Mouse (Mus musculus) limb, embryonic 11.5 days (tissue): ENCODE results near the gene Mageb18. TPM values are rescaled to one million over a fixed set of nuclear protein-coding genes. Genes with fewer than 3 reads are reported as not detected.
A peak's percentile ranks its signal among the peaks of the same experiment; 100 is the strongest.

Experiments used
- ATAC-seq: fragments of 200-750 bp; cut with Nextera tagmentation; 2 replicates; pipeline ENCODE4 v1.8.0; 2017; ENCODE audit warnings: low read depth; ENCODE audit not compliant: insufficient number of reproducible peaks, low FRiP score, low TSS enrichment
- DNase-seq: peaks from one replicate; pipeline ENCODE4 v3.0.0-alpha.2; 2015; ENCODE audit warnings: low spot score
- H3K27ac ChIP-seq: fragments of 300-500 bp; sonication (generic); replicated peaks from 2 replicates; pipeline ENCODE4 v1.5.1; 2014; ENCODE audit warnings: low read depth, mild to moderate bottlenecking, low read length
- H3K27me3 ChIP-seq: fragments of 300-500 bp; sonication (generic); 2 replicates; pipeline ENCODE4 v1.6.1; 2014; ENCODE audit warnings: mild to moderate bottlenecking, low read length, mixed read lengths; ENCODE audit not compliant: control insufficient read depth, insufficient read depth
- H3K36me3 ChIP-seq: fragments of 300-500 bp; sonication (generic); 2 replicates; pipeline ENCODE4 v1.6.1; 2014; ENCODE audit warnings: mild to moderate bottlenecking, low read length, moderate library complexity, mixed read lengths; ENCODE audit not compliant: control insufficient read depth, insufficient read depth
- H3K4me1 ChIP-seq: fragments of 300-500 bp; sonication (generic); 2 replicates; pipeline ENCODE4 v1.6.1; 2014; ENCODE audit warnings: low read length, mixed read lengths; ENCODE audit not compliant: control insufficient read depth, insufficient read depth
- H3K4me2 ChIP-seq: fragments of 300-500 bp; sonication (generic); 2 replicates; pipeline ENCODE4 v1.6.1; 2014; ENCODE audit warnings: low read depth, mild to moderate bottlenecking, moderate library complexity; ENCODE audit not compliant: severe bottlenecking
- H3K4me3 ChIP-seq: fragments of 300-500 bp; sonication (generic); 2 replicates; pipeline ENCODE4 v1.5.1; 2014; ENCODE audit warnings: low read depth, low read length
- H3K9ac ChIP-seq: fragments of 300-500 bp; sonication (generic); 2 replicates; pipeline ENCODE4 v1.6.1; 2014; ENCODE audit warnings: mild to moderate bottlenecking, low read length
- H3K9me3 ChIP-seq: fragments of 300-500 bp; sonication (generic); 2 replicates; pipeline ENCODE4 v1.6.1; 2016; ENCODE audit warnings: low read length; ENCODE audit not compliant: control insufficient read depth
- WGBS: fragments of 180-500 bp; shearing (Covaris S2); extraction: QIAGEN DNeasy Blood & Tissue Kit; methylation state at CpG from one replicate; pipeline ENCODE4 v1.1.7; 2014; 5-methylcytosine and 5-hydroxymethylcytosine counted together
- polyA plus RNA-seq: library from polyadenylated mRNA; unstranded; fragments of >200 nt; fragmentation: Nextera tagmentation; extraction: Ambion mirVana; gene quantifications from 2 replicates; pipeline ENCODE4 v1.2.1, GENCODE M21; 2014

The Mageb18 gene
- polyA plus RNA-seq, 1 experiment from 2014 or later: not detected

DNA sequence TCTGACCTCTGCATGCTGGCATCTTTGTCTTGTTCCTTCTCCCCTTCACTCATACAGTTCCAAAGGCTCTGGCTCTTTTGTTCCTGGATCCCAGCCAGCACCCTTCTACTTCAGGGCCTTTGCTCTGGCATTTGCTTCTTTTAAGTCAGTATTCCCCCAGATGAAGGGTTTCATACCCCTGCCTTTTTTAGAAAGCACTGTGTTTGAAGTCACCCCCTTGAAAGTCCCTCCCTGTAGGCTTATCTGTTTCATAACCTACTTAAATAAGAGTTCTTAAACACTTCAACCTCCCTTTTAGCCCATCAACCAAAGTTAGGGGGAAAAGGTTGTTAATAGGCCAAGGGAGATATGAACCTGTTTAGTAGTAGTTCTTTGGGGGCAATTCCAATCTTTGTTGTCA is 212.0 kb downstream of the Mageb18 start:
- Histone ChIP-seq H3K4me2 (no peak overlapping the region), H3K4me3 (no peak overlapping the region), H3K4me1 (no peaks in the 10 kb centered on the region), H3K27me3 (no peaks in the 10 kb centered on the region), H3K9ac (no peak overlapping the region), H3K36me3 (no peaks in the 10 kb centered on the region), H3K27ac (no peak overlapping the region), H3K9me3 (no peaks in the 10 kb centered on the region)
- no peak for ATAC-seq
- no peak for DNase-seq

DNA sequence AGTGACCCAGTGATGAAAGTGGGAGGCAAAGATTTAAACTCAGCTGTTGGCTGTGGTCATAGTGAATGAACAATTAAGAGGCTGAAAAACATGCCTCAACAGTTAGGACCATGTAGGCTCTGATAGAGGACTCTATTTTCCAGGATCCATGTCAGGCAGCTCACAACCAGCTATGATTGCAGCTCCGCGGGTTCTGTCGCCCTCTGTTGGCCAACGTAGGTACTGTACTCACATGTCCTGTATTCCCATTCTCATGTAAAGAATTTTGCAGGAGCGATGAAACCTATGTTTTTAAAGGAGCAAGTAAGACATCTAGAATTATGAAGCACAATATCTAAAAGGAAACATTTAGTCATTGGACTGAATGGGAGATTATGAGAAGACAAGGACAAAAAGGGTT is 256.4 kb downstream of the Mageb18 start:
- Histone ChIP-seq H3K4me2 (no peak overlapping the region), H3K9ac (no peak overlapping the region), H3K4me3 (no peak overlapping the region), H3K4me1 (no peaks in the 10 kb centered on the region), H3K27ac (no peak overlapping the region), H3K27me3 (no peaks in the 10 kb centered on the region), H3K36me3 (no peaks in the 10 kb centered on the region), H3K9me3 (no peaks in the 10 kb centered on the region)
- WGBS: 14% methylated on average over 5 of the region's 5 CpGs
- peak; percentile 72 for DNase-seq
- ATAC-seq: no peak

DNA sequence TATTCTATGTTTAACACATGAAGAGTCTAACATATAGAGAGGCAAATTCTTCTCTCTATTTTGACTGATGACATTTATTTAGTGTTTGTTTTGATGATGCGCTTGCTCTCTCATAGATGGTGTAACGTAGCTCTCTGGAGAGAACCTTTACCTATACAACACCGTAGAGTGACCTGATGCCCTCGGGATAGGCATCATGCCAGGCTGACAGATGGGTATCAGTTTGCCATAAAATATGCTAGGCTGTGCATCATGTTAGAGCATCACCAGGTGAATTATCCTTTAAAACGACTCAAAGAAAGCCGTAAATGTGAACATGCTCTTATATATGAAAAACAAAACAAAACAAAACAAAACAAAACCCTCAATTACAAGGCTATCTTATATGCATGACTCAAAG is 258.5 kb downstream of the Mageb18 start:
- no peaks in the 10 kb centered on the region for H3K9me3 ChIP-seq
- no peaks in the 10 kb centered on the region for H3K4me1 ChIP-seq
- no peak overlapping the region for H3K4me3 ChIP-seq
- H3K4me2 ChIP-seq: no peak overlapping the region
- H3K9ac ChIP-seq: no peak overlapping the region
- no peaks in the 10 kb centered on the region for H3K36me3 ChIP-seq
- no peaks in the 10 kb centered on the region for H3K27me3 ChIP-seq
- no peak overlapping the region for H3K27ac ChIP-seq
- no peak for ATAC-seq
- DNase-seq: no peak
- 82% methylated on average over 6 of the region's 6 CpGs for WGBS

DNA sequence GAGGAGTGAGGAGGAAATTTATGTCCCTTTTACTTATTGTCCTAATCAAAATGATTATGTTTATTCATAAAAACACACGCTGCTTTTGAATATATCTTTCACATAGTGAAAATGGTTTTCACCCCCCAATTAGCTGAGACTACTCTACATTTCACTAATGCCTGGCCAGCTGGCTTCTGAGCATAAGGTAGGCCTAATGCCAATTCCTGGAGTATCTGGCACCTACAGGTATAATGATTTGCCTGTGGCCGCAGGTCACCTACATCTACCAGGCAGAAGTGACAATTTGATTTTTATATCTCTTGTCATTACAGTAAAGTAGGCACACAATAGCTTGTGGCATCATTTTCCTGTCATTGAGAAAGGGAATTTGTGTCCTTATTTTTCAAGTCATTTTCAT is 259.8 kb downstream of the Mageb18 start:
- Histone ChIP-seq H3K9ac (no peak overlapping the region), H3K9me3 (no peaks in the 10 kb centered on the region), H3K36me3 (no peaks in the 10 kb centered on the region), H3K27me3 (no peaks in the 10 kb centered on the region), H3K27ac (no peak overlapping the region), H3K4me3 (no peak overlapping the region), H3K4me1 (no peaks in the 10 kb centered on the region), H3K4me2 (no peak overlapping the region)
- WGBS: 85% methylated on average over 2 of the region's 2 CpGs
- ATAC-seq: no peak
- DNase-seq: no peak

DNA sequence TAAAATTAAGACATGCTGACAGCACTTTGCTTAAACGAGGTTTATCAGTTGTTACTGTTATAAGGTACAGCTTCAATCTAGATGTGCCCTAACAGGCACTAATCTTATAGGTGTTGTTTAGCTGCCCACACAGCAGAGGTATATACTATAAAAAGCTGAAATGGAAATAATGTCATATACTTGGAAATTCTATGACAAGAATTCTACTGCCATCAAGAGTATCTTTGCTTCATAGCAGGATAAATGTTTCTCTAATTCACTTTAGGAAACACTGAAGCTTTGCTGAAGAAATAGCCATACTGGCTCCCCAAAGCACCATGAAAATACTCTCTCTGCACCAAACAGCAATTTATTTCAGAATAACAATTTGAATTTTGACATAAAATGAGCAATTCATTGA is 265.9 kb downstream of the Mageb18 start:
- Histone ChIP-seq H3K4me2 (no peak overlapping the region), H3K4me3 (no peak overlapping the region), H3K9ac (no peak overlapping the region), H3K27ac (no peak overlapping the region), H3K36me3 (no peaks in the 10 kb centered on the region), H3K9me3 (no peaks in the 10 kb centered on the region), H3K4me1 (no peaks in the 10 kb centered on the region), H3K27me3 (no peaks in the 10 kb centered on the region)
- ATAC-seq (no peak), DNase-seq (no peak)
- WGBS: 79% methylated on average over 1 of the region's 1 CpGs

DNA sequence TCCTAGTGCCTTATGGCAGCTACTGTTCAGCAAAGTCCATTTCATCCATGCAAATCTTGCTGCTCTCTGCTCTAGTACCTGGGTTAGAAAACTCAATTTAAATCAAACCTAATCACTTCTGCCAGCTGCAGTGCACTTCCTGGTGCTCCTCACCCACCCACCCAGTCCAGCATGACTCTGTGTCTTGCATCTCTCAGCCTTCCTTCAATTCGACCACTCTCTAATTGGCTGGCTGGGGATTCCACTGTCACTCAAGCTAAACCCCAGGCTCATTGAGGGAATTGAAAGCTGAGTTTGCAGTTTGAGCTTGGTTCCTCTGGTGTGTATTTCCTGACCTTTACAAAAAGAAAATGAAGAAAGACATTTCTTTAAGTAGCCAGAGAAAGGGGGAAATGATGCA is 275.8 kb downstream of the Mageb18 start:
- H3K36me3 ChIP-seq: no peaks in the 10 kb centered on the region
- ATAC-seq (no peak), DNase-seq (no peak)
- no peak overlapping the region for H3K4me3 ChIP-seq
- no peak overlapping the region for H3K4me2 ChIP-seq
- H3K4me1 ChIP-seq: no peaks in the 10 kb centered on the region
- no peak overlapping the region for H3K27ac ChIP-seq
- no peak overlapping the region for H3K9ac ChIP-seq
- H3K9me3 ChIP-seq: no peaks in the 10 kb centered on the region
- no peaks in the 10 kb centered on the region for H3K27me3 ChIP-seq
- WGBS: 56% methylated on average over 1 of the region's 1 CpGs

DNA sequence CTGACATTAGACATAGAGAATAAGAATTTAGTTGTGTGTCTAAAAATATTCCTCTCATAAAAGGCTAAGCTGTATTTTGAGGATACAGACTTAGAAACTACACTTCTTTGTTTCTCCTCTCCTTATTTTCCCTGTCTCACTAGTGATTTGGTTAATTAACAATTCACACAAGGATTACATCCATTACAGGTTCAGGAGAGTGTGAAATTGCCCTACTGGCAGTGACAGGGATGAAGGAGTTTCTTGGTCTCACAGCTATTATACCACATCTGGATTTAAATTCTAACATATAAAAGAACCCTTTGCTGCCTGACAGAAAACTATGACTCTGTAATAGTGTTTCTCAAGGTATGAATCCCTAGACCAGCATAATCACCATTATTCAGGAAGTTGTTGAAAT is 318.8 kb downstream of the Mageb18 start:
- ATAC-seq (no peak), DNase-seq (no peak)
- H3K4me3 ChIP-seq: no peak overlapping the region
- no peaks in the 10 kb centered on the region for H3K27me3 ChIP-seq
- H3K4me2 ChIP-seq: no peak overlapping the region
- H3K36me3 ChIP-seq: no peaks in the 10 kb centered on the region
- no peak overlapping the region for H3K9ac ChIP-seq
- no peaks in the 10 kb centered on the region for H3K4me1 ChIP-seq
- H3K27ac ChIP-seq: no peak overlapping the region
- no peaks in the 10 kb centered on the region for H3K9me3 ChIP-seq

Other genes with a start within 250 kb of the Mageb18 start
- not detected in 2 replicates for gene Gm5941, start 109.6 kb downstream of the Mageb18 start, polyA plus RNA-seq